Comparison of ENCODE assay signal across 10 mouse cellular contexts in genomic region chr16:90040771-90041364, GRCm38 (mm10).
DNase-seq lines count a peak whose midpoint lies in the region; ATAC-seq and TF ChIP-seq lines count a peak whose summit lies in the region.
"Had no signal": no experiment of that assay in that cellular context is flagged by ENCODE, and none has a peak within 500 bp of the region (broad histone marks: within the 10 kb centered on the region; RNA-seq: fewer than 3 reads in every experiment).

No protein-coding gene starts in this region.

- H3K4me1 ChIP-seq in forebrain, embryonic 12.5 days: 0 out of 2 replicates have a peak, but pooled peaks cover 6% of the 10 kb centered on the region
- no peaks in the 10 kb centered on the region for H3K4me1 ChIP-seq in forebrain, embryonic 11.5 days (replicated peaks; ENCODE audit: control insufficient read depth, insufficient read depth, low read length)
- peaks cover 18% of the 10 kb centered on the region for H3K4me1 ChIP-seq in hindbrain, embryonic 12.5 days
- peaks cover 5% of the 10 kb centered on the region; the same call in 1 of the 2 replicates for H3K4me1 ChIP-seq in midbrain, postnatal 0 days (ENCODE audit: insufficient read depth, low read length)
- peaks cover 53% of the 10 kb centered on the region for H3K4me1 ChIP-seq in liver, embryonic 12.5 days

- no peaks in the 10 kb centered on the region for H3K27me3 ChIP-seq in forebrain, embryonic 12.5 days
- H3K27me3 ChIP-seq in forebrain, embryonic 11.5 days (ENCODE audit: control insufficient read depth, insufficient read depth, low read length): no peaks in the 10 kb centered on the region
- H3K27me3 ChIP-seq in hindbrain, embryonic 12.5 days: no peaks in the 10 kb centered on the region
- H3K27me3 ChIP-seq in midbrain, postnatal 0 days (ENCODE audit: insufficient read depth, low read length): no peaks in the 10 kb centered on the region
- no peaks in the 10 kb centered on the region for H3K27me3 ChIP-seq in liver, embryonic 12.5 days (replicated peaks)

- WGBS in forebrain, embryonic 12.5 days: 71% methylated on average over 8 of the region's 8 CpGs
- WGBS in forebrain, embryonic 11.5 days: 81% methylated on average over 8 of the region's 8 CpGs
- 69% methylated on average over 8 of the region's 8 CpGs for WGBS in hindbrain, embryonic 12.5 days
- 45% methylated on average over 8 of the region's 8 CpGs for WGBS in midbrain, postnatal 0 days
- WGBS in liver, embryonic 12.5 days (ENCODE audit: insufficient replicate concordance): 46% methylated on average over 8 of the region's 8 CpGs

- H3K9me3 ChIP-seq in forebrain, embryonic 12.5 days: no peaks in the 10 kb centered on the region
- H3K9me3 ChIP-seq in forebrain, embryonic 11.5 days (ENCODE audit: control insufficient read depth, low read length): no peaks in the 10 kb centered on the region
- H3K9me3 ChIP-seq in hindbrain, embryonic 12.5 days (replicated peaks): no peaks in the 10 kb centered on the region
- H3K9me3 ChIP-seq in midbrain, postnatal 0 days (ENCODE audit: low read length): no peaks in the 10 kb centered on the region
- H3K9me3 ChIP-seq in liver, embryonic 12.5 days (replicated peaks): no peaks in the 10 kb centered on the region

- H3K36me3 ChIP-seq in forebrain, embryonic 12.5 days (replicated peaks): no peaks in the 10 kb centered on the region
- no peaks in the 10 kb centered on the region; the same call in 1 of the 2 replicates for H3K36me3 ChIP-seq in forebrain, embryonic 11.5 days (ENCODE audit: control insufficient read depth, insufficient read depth, low read length)
- no peaks in the 10 kb centered on the region for H3K36me3 ChIP-seq in hindbrain, embryonic 12.5 days
- H3K36me3 ChIP-seq in midbrain, postnatal 0 days (ENCODE audit: insufficient read depth, low read length): no peaks in the 10 kb centered on the region
- no peaks in the 10 kb centered on the region for H3K36me3 ChIP-seq in liver, embryonic 12.5 days

- no peak; the same call in 1 of the 2 replicates for TF ChIP-seq CTCF in midbrain, postnatal 0 days (IDR thresholded peaks at IDR 0.05)

- no peak for DNase-seq in forebrain, embryonic 11.5 days (ENCODE audit: low spot score)
- DNase-seq in 416B (ENCODE audit: low read depth): peak; percentile 44
- DNase-seq in midbrain, postnatal 0 days (ENCODE audit: low spot score): peak; percentile 77
- no peak for DNase-seq in gastrocnemius, postnatal 36 days
- no peak for DNase-seq in cerebellum, adult 9-10 months
- DNase-seq: adrenal gland, adult 2 months had no signal

- H3K4me3 ChIP-seq in forebrain, embryonic 12.5 days (replicated peaks): no peak overlapping the region
- no peak overlapping the region for H3K4me3 ChIP-seq in forebrain, embryonic 11.5 days (ENCODE audit: low read depth, low read length)
- no peak overlapping the region for H3K4me3 ChIP-seq in hindbrain, embryonic 12.5 days
- H3K4me3 ChIP-seq in midbrain, postnatal 0 days (ENCODE audit: low read depth, low read length): no peak overlapping the region
- no peak overlapping the region for H3K4me3 ChIP-seq in liver, embryonic 12.5 days
- H3K4me3 ChIP-seq: myocyte had no signal

- no peak overlapping the region for H3K4me2 ChIP-seq in forebrain, embryonic 12.5 days
- no peak overlapping the region for H3K4me2 ChIP-seq in forebrain, embryonic 11.5 days (ENCODE audit: low read depth, low read length, severe bottlenecking)
- H3K4me2 ChIP-seq in hindbrain, embryonic 12.5 days (replicated peaks): no peak overlapping the region
- no peak overlapping the region for H3K4me2 ChIP-seq in midbrain, postnatal 0 days (ENCODE audit: low read depth, low read length, poor library complexity, severe bottlenecking)
- no peak overlapping the region for H3K4me2 ChIP-seq in liver, embryonic 12.5 days

- H3K27ac ChIP-seq in forebrain, embryonic 12.5 days: no peak overlapping the region
- no peak overlapping the region for H3K27ac ChIP-seq in forebrain, embryonic 11.5 days (ENCODE audit: low read depth, low read length)
- no peak overlapping the region for H3K27ac ChIP-seq in hindbrain, embryonic 12.5 days
- 0 out of 2 replicates have a peak overlapping the region, but pooled peaks have one; percentile 47 for H3K27ac ChIP-seq in midbrain, postnatal 0 days (ENCODE audit: low read depth, low read length)
- no peak overlapping the region for H3K27ac ChIP-seq in liver, embryonic 12.5 days

- intact Hi-C loops in gastrocnemius, postnatal 36 days (cut with DNase I): no loop called here

- ATAC-seq in forebrain, embryonic 12.5 days (ENCODE audit: low FRiP score): peak; percentile 75
- no peak for ATAC-seq in forebrain, embryonic 11.5 days (replicated peaks; ENCODE audit: low FRiP score)
- peak; percentile 57; the same call in 1 of the 2 replicates for ATAC-seq in hindbrain, embryonic 12.5 days (ENCODE audit: low FRiP score)
- ATAC-seq in midbrain, postnatal 0 days (ENCODE audit: low FRiP score): peak; percentile 68
- no peak for ATAC-seq in liver, embryonic 12.5 days

- no peak overlapping the region for H3K9ac ChIP-seq in forebrain, embryonic 12.5 days
- no peak overlapping the region for H3K9ac ChIP-seq in forebrain, embryonic 11.5 days (ENCODE audit: low read length)
- no peak overlapping the region for H3K9ac ChIP-seq in hindbrain, embryonic 12.5 days
- H3K9ac ChIP-seq in midbrain, postnatal 0 days (replicated peaks; ENCODE audit: low read length, poor library complexity, severe bottlenecking): no peak overlapping the region
- no peak overlapping the region for H3K9ac ChIP-seq in liver, embryonic 12.5 days

Comparison
In these comparisons a context has a peak if more than half of its experiments do, and no peak if none do; other contexts are left out.
1. ATAC-seq: peak in forebrain, embryonic 12.5 days (single experiment), hindbrain, embryonic 12.5 days (single experiment) and midbrain, postnatal 0 days (single experiment); none in forebrain, embryonic 11.5 days (single experiment) and liver, embryonic 12.5 days (single experiment).
2. DNase-seq: peak in 416B (single experiment) and midbrain, postnatal 0 days (single experiment); none in forebrain, embryonic 11.5 days (single experiment), gastrocnemius, postnatal 36 days (0 of 2) and cerebellum, adult 9-10 months (single experiment).